Mouse (Mus musculus) embryonic facial prominence, embryonic 12.5 days (tissue): ENCODE data around the gene Wnt5b. TPM values are rescaled to one million over a fixed set of nuclear protein-coding genes. Genes with fewer than 3 reads are reported as not detected.
A peak's percentile ranks its signal among the peaks of the same experiment; 100 is the strongest.

Experiments
- ATAC-seq: fragments of 200-750 bp; cut with Nextera tagmentation; 2 replicates; pipeline ENCODE4 v1.8.0; 2017; ENCODE audit not compliant: insufficient number of reproducible peaks, insufficient read depth, low FRiP score, low TSS enrichment
- H3K27ac ChIP-seq: fragments of 300-500 bp; sonication (generic); 2 replicates; pipeline ENCODE4 v1.5.1; 2016; ENCODE audit warnings: mild to moderate bottlenecking
- H3K27me3 ChIP-seq: fragments of 300-500 bp; sonication (generic); 2 replicates; pipeline ENCODE4 v1.6.1; 2016; ENCODE audit warnings: mild to moderate bottlenecking, moderate library complexity
- H3K36me3 ChIP-seq: fragments of 300-500 bp; sonication (generic); 2 replicates; pipeline ENCODE4 v1.6.1; 2016; ENCODE audit warnings: mild to moderate bottlenecking
- H3K4me1 ChIP-seq: fragments of 300-500 bp; sonication (generic); 2 replicates; pipeline ENCODE4 v1.6.1; 2016
- H3K4me2 ChIP-seq: fragments of 300-500 bp; sonication (generic); replicated peaks from 2 replicates; pipeline ENCODE4 v1.6.1; 2016; ENCODE audit warnings: mild to moderate bottlenecking, moderate library complexity
- H3K4me3 ChIP-seq: fragments of 300-500 bp; sonication (generic); 2 replicates; pipeline ENCODE4 v1.5.1; 2016; ENCODE audit warnings: mild to moderate bottlenecking
- H3K9ac ChIP-seq: fragments of 300-500 bp; sonication (generic); 2 replicates; pipeline ENCODE4 v1.6.1; 2016; ENCODE audit warnings: mild to moderate bottlenecking, moderate library complexity
- H3K9me3 ChIP-seq: fragments of 300-500 bp; sonication (generic); 2 replicates; pipeline ENCODE4 v1.6.1; 2016; ENCODE audit warnings: mild to moderate bottlenecking, moderate library complexity
- WGBS: fragments of 180-500 bp; shearing (Covaris S2); methylation state at CpG from one replicate; pipeline ENCODE4 v1.1.7; 2016; 5-methylcytosine and 5-hydroxymethylcytosine counted together
- polyA plus RNA-seq: library from polyadenylated mRNA; unstranded; fragments of >200 nt; fragmentation: Nextera tagmentation; extraction: Ambion mirVana; gene quantifications from 2 replicates; pipeline ENCODE4 v1.2.1, GENCODE M21; 2016

Gene Wnt5b
- polyA plus RNA-seq, 1 experiment from 2014 or later: 20.0 TPM

DNA sequence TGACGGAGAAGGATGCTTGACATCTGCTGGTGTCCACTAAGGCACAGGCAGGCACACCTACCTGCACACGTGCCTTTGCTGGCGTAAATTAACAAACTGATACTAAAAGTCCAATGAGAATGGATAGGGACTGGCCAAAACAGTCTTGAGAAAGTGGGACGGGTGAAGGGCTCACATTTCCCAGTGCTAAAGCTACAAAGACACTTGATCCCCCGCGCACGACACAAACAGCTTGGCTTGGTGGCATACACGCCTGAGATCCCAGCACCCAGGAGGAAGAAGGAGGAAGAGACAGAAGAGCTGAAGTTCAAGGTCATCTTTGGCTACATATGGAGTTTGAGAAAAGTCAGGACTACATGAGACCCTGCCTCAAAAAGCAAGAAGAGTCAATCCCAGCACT is 137.6 kb downstream of the Wnt5b start:
- Histone ChIP-seq H3K4me2 (no peak overlapping the region), H3K4me3 (no peak overlapping the region), H3K4me1 (no peaks in the 10 kb centered on the region), H3K36me3 (no peaks in the 10 kb centered on the region), H3K9ac (no peak overlapping the region), H3K27ac (no peak overlapping the region), H3K9me3 (no peaks in the 10 kb centered on the region), H3K27me3 (no peaks in the 10 kb centered on the region)
- WGBS: 79% methylated on average over 8 of the region's 8 CpGs
- ATAC-seq: no peak

DNA sequence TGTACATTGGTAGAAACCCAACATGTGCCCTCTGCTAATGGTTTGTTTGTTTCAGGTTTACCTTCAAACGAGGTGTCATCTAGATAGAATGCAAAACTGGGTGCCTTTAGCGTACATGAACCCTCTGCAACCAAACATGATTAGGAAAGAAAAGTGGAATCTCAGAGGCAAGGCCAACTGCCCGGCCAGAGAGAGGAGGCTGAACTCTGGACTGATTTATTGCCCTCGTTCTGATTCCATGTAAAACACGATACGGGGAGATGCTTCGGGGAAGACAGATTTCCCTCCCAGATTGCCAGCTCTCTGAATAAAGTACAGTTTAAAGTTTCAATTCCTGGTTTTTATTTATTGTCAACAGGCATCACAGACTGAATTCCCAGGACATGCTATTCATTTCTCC is 138.8 kb downstream of the Wnt5b start:
- ATAC-seq: no peak
- Histone ChIP-seq H3K4me2 (no peak overlapping the region), H3K9ac (no peak overlapping the region), H3K27ac (no peak overlapping the region), H3K27me3 (no peaks in the 10 kb centered on the region), H3K36me3 (no peaks in the 10 kb centered on the region), H3K4me3 (no peak overlapping the region), H3K9me3 (no peaks in the 10 kb centered on the region), H3K4me1 (no peaks in the 10 kb centered on the region)
- 77% methylated on average over 7 of the region's 7 CpGs for WGBS

DNA sequence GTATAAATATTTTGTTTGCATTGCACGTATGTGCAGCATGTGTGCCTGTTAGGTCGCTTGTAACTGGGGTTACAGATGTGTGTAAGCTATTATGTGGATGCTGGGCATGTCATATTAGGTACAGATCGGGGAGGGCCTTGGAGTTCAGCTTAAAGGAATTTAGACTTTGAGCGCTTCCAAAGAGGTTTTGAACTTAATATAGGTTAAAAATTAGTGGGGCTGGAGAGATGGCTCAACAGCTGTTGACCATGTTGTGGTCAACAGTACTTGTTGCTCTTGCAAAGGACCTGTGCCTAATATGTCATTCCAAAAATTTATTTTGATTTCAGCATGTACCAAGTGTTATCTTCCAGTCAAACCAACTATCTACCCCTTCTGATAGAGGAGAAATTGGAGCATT is 139.3 kb downstream of the Wnt5b start:
- WGBS: 76% methylated on average over 4 of the region's 4 CpGs
- no peak overlapping the region for H3K9ac ChIP-seq
- no peak overlapping the region for H3K4me3 ChIP-seq
- H3K4me1 ChIP-seq: no peaks in the 10 kb centered on the region
- H3K9me3 ChIP-seq: no peaks in the 10 kb centered on the region
- no peaks in the 10 kb centered on the region for H3K27me3 ChIP-seq
- no peak overlapping the region for H3K27ac ChIP-seq
- no peak for ATAC-seq
- H3K4me2 ChIP-seq: no peak overlapping the region
- H3K36me3 ChIP-seq: no peaks in the 10 kb centered on the region

DNA sequence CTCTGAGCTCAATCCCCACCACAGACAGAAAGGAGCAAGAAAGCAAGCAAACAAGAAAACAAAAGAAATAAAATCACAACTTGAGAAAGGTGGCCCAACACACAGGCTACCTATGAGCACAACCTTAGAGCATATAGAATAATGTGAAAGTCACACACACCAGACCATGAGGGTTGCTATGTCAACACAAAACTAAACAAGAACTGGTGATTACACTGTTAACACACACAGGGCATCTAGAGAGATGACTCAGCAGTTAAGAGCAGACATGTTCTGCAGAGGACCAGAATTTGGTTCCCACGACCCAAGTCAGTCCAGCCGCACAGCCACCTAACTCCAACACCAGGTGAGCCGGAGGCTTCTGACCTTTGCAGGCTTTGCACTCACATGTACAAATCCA is 141.2 kb downstream of the Wnt5b start:
- Histone ChIP-seq H3K27ac (no peak overlapping the region), H3K36me3 (no peaks in the 10 kb centered on the region), H3K4me1 (no peaks in the 10 kb centered on the region), H3K4me2 (no peak overlapping the region), H3K9ac (no peak overlapping the region), H3K9me3 (no peaks in the 10 kb centered on the region), H3K4me3 (no peak overlapping the region), H3K27me3 (no peaks in the 10 kb centered on the region)
- WGBS: 76% methylated on average over 3 of the region's 3 CpGs
- ATAC-seq: no peak

DNA sequence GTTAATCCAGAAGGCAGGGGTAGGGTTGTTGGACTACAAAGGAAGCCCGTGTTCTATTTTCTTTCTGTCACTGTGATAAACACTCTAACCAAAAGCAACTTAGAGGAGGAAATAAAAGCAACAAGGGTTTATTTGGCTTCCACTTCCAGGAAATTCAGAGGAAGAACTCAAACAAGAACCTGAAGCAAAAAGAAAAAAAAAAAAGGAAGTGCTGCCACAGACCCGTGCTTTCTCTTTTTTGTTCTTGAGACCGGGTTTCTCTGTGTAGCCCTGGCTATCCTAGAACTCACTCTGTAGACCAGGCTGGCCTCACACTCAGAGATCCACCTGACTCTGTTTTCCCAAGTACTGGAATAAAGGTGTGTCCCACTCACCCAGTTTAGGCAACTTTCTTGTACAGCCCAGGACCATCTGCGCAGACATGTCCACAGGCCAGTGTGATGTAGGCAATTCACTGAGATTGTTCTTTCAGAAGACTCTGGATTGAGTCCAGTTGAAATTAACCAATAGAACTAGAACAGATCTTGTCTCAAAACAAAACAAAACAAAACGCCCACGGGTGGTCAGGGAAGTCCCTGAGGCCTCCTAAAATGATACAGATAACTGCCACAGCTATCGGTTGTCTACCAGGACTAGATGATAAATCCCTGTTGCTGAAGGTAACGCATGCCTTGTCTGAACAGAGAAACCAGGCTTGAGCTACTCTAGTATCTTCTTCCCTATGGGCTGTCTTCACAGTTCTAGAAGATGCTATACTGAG is 142.4 kb downstream of the Wnt5b start:
- H3K9ac ChIP-seq: no peak overlapping the region
- no peaks in the 10 kb centered on the region for H3K27me3 ChIP-seq
- ATAC-seq: no peak
- no peak overlapping the region for H3K4me2 ChIP-seq
- no peak overlapping the region for H3K27ac ChIP-seq
- H3K36me3 ChIP-seq: no peaks in the 10 kb centered on the region
- WGBS: 87% methylated on average over 8 of the region's 8 CpGs
- no peak overlapping the region for H3K4me3 ChIP-seq
- H3K4me1 ChIP-seq: no peaks in the 10 kb centered on the region
- H3K9me3 ChIP-seq: no peaks in the 10 kb centered on the region

DNA sequence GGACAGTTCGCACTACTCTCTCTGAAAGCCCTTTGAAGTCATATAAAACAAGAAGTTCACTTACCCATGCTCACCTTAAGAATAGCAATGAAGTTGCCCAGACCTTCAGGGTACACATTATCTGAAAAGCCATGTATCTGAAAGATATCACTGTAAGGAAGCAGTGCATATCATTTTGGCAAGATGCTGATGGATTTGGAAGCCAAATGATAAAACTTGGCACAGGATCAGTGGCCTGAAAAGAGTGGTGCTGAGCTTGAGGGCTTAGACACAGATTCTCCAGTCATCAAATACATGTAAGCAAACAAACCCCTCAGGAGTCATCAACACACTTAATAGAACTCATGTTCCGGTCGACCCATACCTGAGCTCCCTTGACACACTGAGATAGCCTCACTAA is 143.5 kb downstream of the Wnt5b start:
- no peak overlapping the region for H3K27ac ChIP-seq
- H3K4me3 ChIP-seq: no peak overlapping the region
- WGBS: 91% methylated on average over 3 of the region's 3 CpGs
- H3K4me1 ChIP-seq: no peaks in the 10 kb centered on the region
- no peaks in the 10 kb centered on the region for H3K9me3 ChIP-seq
- H3K4me2 ChIP-seq: no peak overlapping the region
- no peaks in the 10 kb centered on the region for H3K36me3 ChIP-seq
- no peak overlapping the region for H3K9ac ChIP-seq
- ATAC-seq: no peak
- H3K27me3 ChIP-seq: no peaks in the 10 kb centered on the region

DNA sequence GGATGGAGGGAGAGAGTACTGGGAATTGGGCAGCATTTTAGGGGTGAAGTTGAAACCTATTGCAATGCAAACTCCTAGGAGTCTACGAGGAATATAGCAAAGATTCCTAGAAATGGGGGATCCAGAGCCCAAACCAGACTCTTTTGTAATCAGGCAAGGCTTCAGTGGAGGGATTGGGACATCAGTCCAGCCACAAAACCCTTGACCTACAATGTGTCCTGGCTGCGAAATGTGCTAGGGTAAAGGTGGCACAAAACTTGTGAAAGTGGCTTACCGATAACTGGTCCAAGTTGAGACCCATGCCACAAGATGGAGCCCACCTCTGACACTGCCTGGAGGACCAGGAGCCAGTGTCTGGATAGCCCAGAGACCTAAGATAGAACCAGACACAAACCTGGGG is 144.8 kb downstream of the Wnt5b start:
- ATAC-seq: no peak
- Histone ChIP-seq H3K4me1 (no peaks in the 10 kb centered on the region), H3K9ac (no peak overlapping the region), H3K36me3 (no peaks in the 10 kb centered on the region), H3K27me3 (no peaks in the 10 kb centered on the region), H3K9me3 (no peaks in the 10 kb centered on the region), H3K27ac (no peak overlapping the region), H3K4me3 (no peak overlapping the region), H3K4me2 (no peak overlapping the region)
- WGBS: 88% methylated on average over 3 of the region's 3 CpGs

DNA sequence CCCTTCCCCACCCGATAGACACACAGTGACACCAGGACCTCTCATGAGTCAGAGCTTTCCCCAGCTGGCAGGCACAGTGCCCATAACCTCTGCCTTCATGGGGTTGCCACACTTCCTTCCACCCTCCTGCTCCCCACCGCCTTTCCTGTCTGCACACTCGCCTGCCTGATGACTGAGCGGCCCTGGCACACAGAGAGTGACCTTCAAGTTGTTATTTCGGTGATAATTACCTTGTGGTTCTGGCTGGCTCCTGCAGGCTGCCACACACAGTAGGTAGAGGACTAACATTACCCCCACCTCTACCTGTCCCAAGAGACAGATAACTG is 147.9 kb downstream of the Wnt5b start:
- no peak overlapping the region for H3K27ac ChIP-seq
- H3K36me3 ChIP-seq: no peaks in the 10 kb centered on the region
- 70% methylated on average over 5 of the region's 5 CpGs for WGBS
- H3K4me2 ChIP-seq: no peak overlapping the region
- H3K9me3 ChIP-seq: no peaks in the 10 kb centered on the region
- ATAC-seq: no peak
- H3K9ac ChIP-seq: no peak overlapping the region
- no peaks in the 10 kb centered on the region for H3K4me1 ChIP-seq
- H3K4me3 ChIP-seq: no peak overlapping the region
- no peaks in the 10 kb centered on the region for H3K27me3 ChIP-seq

DNA sequence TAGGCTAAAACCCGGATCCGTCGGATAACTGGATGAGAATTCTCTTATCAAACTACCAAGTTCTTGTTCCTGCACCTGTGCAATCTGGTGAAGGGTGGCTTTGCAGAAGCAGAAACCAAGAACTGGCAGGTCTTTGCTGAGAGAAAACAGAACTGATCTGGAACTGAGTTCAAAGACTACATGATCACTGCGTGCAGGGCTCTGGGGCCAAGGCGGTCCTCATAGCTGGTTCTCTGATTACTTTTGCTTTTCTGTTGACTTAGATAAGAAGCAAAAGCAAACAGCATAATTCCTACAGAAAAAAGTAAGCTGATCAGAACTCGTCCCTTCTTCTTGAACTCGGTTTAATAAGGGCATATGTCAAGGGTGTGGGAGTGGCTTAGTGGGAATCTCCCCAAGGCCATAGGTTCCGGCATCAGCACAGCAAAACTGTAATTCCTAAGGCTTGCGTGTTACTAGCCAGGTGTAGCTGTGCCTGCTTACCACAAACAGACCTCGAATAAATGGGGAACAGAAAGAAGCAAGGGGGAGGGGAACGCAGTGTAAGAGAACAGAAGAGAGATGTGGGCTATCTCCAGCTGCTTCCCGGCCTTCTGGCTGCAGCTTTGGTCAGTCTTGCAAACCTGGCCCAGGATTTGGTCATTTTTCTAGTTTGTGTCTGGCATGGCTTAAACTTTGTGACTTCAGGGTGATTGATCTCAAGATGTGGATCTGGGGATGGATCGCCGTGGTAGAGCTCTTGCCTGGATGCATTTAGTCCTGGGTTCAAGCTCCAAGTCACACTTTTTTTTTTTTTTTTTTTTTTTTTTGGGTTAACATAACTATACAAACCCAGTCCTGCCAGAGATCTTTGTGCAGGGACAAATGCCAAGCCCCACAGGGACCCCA is 148.5 kb downstream of the Wnt5b start:
- H3K9me3 ChIP-seq: no peaks in the 10 kb centered on the region
- no peaks in the 10 kb centered on the region for H3K4me1 ChIP-seq
- ATAC-seq: no peak
- no peak overlapping the region for H3K9ac ChIP-seq
- WGBS: 77% methylated on average over 14 of the region's 14 CpGs
- no peaks in the 10 kb centered on the region for H3K36me3 ChIP-seq
- no peak overlapping the region for H3K4me2 ChIP-seq
- H3K27ac ChIP-seq: no peak overlapping the region
- H3K4me3 ChIP-seq: no peak overlapping the region
- no peaks in the 10 kb centered on the region for H3K27me3 ChIP-seq

DNA sequence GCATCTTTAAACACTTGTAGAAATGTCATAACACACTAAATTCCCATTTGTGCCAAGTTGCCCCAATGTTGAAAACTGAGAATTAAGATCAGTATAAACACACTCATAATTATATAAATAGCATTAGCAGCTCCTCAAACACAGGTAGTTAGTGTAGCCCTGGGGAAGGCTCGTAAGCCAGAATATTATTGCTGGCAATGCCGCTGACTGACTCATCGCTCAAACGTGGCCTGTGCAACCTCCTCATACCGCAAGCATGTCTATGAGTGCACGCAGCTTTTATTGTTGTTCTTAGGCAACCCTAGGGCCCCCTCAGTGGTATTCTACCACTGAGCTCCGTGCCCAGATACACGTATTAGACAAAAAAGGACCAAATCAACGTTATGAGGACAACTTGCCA is 151.3 kb downstream of the Wnt5b start:
- Histone ChIP-seq H3K4me1 (no peaks in the 10 kb centered on the region), H3K4me2 (no peak overlapping the region), H3K27me3 (no peaks in the 10 kb centered on the region), H3K27ac (no peak overlapping the region), H3K36me3 (no peaks in the 10 kb centered on the region), H3K9ac (no peak overlapping the region), H3K4me3 (no peak overlapping the region), H3K9me3 (no peaks in the 10 kb centered on the region)
- WGBS: 86% methylated on average over 9 of the region's 9 CpGs
- no peak for ATAC-seq

DNA sequence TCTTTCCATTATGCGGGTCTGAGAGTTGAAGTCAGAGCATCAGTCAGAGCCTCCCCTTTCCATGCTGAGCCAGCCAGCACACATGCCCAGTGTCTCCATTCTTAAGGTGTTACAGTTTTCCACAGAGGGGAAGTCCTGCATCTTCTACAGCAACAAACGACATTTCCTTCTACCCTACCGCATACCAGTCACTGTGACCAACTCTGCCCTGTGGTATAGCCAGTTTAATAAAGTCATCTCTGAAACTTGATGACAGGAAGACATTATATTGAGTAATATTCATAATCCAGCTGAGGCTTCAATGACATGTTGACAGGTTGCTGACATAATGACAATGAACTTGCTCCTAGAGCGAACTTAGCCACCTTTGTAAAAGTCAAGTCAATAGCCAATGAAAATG is 153.4 kb downstream of the Wnt5b start:
- H3K4me1 ChIP-seq: peaks cover 6% of the 10 kb centered on the region
- no peaks in the 10 kb centered on the region for H3K36me3 ChIP-seq
- no peak overlapping the region for H3K9ac ChIP-seq
- H3K9me3 ChIP-seq: no peaks in the 10 kb centered on the region
- no peak overlapping the region for H3K4me2 ChIP-seq
- no peak for ATAC-seq
- no peak overlapping the region for H3K27ac ChIP-seq
- H3K27me3 ChIP-seq: no peaks in the 10 kb centered on the region
- no peak overlapping the region for H3K4me3 ChIP-seq
- WGBS: 91% methylated on average over 4 of the region's 4 CpGs

DNA sequence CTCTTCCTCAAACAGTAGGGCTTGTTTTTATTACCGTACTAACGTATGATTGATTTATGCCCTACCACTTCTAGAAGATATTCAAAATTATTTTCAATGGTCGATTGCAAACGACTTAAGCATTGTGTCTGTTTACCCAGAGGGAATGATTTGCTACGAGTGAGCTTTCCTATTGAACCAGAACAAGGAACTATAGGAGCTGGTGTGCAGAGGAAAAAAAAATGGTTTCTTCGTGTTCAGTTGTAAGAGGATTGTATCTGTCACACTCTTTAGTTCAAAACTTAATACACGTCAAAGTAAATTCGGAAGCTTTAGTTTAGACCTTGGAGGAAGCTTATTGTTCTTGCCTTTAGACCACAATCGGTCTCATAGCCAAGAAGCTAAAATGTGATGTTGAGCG is 155.1 kb downstream of the Wnt5b start:
- no peaks in the 10 kb centered on the region for H3K27me3 ChIP-seq
- H3K27ac ChIP-seq: 0 out of 2 replicates have a peak overlapping the region, but pooled peaks have one; percentile 77
- no peaks in the 10 kb centered on the region for H3K36me3 ChIP-seq
- peak overlapping the region; percentile 75; the same call in 1 of the 2 replicates for H3K9ac ChIP-seq
- H3K4me1 ChIP-seq: peaks cover 6% of the 10 kb centered on the region
- H3K4me3 ChIP-seq: peak overlapping the region; percentile 83
- ATAC-seq: no peak
- peak overlapping the region; percentile 48 for H3K4me2 ChIP-seq
- H3K9me3 ChIP-seq: no peaks in the 10 kb centered on the region
- 25% methylated on average over 10 of the region's 10 CpGs for WGBS
